Mouse (Mus musculus) adrenal gland, postnatal 10 days (tissue): ENCODE data around the gene Tmem86b. TPM values are rescaled to one million over a fixed set of nuclear protein-coding genes. Genes with fewer than 3 reads are reported as not detected.

Experiments
- DNase-seq: peaks from one replicate; pipeline ENCODE4 v3.0.0; 2021; ENCODE audit warnings: mixed read lengths
- long read RNA-seq, 2 experiments: library from polyadenylated mRNA; stranded (forward); transcript quantifications; one replicate each; pipeline ENCODE4 v2.0.0; 2021
- total RNA-seq, 2 experiments: library from RNA; stranded (reverse); gene quantifications; 2 replicates each; pipeline ENCODE4 v1.2.3; 2021

Gene Tmem86b
- total RNA-seq = 10 to 100 TPM; 12.7 to 14.7 TPM
- long read RNA-seq, experiment 1, transcript Tmem86b-201 (3 exons, 1,222 nt) = major isoform, 7 of 12 reads
- long read RNA-seq, experiment 1, partial matches to known transcripts = 3 of 12 reads
- long read RNA-seq, experiment 1, other reads (novel, unspliced or antisense) = 0 of 12 reads
- long read RNA-seq, experiment 2, partial matches to known transcripts = 0 of 1 reads
- long read RNA-seq, experiment 2, other reads (novel, unspliced or antisense) = 0 of 1 reads

DNA sequence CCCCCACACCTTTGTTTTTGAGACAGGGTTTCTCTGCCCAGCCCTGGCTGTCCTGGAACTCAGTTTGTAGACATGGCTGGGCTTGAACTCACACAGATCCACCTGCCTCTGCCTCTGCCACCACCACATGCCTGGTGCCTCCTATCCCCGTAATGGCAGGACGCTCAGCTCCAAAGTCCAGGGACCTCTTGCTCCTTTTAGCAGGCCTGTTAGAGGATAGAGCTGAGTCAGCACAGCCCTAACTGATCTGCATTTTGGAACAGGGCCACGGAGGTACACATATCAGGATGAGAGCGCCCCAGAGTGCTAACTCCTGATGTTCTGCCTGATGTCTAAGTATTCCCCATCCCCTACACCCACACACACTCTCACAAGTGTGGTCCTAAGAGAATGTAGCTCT lies at the start of gene Tmem86b:
Tmem86b (minus strand) TSS at position 392 of the 400 bp plus-strand sequence.
- DNase-seq = peak; percentile 19

DNA sequence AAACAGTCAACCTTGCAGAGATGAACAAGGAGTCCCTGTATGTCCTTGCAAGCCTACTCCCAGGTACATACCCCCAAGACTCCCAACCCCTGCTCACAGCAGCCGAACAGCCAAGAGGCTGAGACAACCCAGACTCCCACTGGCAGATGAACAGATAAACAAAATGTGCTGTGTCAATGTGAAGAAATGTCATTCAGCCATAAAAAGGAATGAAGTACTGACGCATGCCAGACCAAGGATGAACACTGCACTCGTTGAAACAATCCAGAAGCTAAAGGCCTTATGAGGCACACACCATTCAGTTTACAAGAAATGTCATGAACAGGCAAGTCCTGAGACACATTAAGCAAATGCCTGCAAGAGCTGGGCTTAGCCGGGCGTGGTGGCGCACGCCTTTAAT lies 44.0 kb upstream of the Tmem86b start:
- no peak for DNase-seq

GRCm38 (mm10) chr7:4674114-4674731 lies 43.0 kb upstream of the Tmem86b start:
- no peak for DNase-seq

DNA sequence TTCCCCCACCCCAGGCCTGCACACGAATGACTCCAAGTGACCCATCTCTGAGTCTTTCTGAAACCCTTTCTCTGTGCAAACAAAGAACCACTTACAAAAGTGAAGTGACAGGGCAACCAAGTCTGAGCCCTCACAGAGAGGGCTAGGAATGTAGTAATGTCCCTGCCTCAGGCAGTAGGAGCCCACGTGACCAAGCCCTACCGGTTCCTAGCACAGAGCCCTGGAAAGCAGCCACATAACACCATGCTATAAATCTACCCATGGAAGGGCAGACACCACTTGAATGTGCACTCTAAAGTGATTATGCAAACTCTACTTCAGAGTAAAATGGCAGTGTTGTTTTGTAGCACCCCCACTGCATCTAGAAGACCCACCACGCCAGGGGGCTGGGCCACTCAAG lies 40.7 kb upstream of the Tmem86b start:
- peak; percentile 63 for DNase-seq

GRCm38 (mm10) chr7:4670655-4671255 lies 39.5 kb upstream of the Tmem86b start:
- no peak for DNase-seq

GRCm38 (mm10) chr7:4669156-4669555 lies 37.9 kb upstream of the Tmem86b start:
- no peak for DNase-seq

- DNase-seq = no peak
These were observed 37.3 kb upstream of the Tmem86b start for GRCm38 (mm10) chr7:4668506-4668905.

GRCm38 (mm10) chr7:4666871-4667270 lies 35.6 kb upstream of the Tmem86b start:
- peak; percentile 35 for DNase-seq

- no peak for DNase-seq
These were observed 32.5 kb upstream of the Tmem86b start for GRCm38 (mm10) chr7:4663742-4664141.

DNA sequence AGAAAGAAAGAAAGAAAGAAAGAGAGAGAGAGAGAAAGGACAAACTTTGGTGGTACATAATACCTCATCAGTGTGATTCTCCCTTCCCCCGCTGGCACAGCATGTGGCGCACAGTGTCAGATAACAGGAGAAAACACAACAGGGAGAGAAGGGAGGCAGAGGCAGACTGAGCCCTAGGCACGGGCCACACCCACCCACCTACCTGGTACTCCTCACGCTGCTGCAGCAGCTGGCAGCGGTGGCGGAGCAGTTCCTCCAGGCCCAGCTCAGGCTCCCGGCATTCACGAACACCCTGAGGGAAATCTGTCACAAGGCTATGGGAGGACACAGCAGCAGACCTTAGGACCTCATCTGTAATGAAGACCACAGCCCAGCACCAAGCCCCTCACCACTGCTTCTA lies 32.0 kb upstream of the Tmem86b start:
- no peak for DNase-seq

GRCm38 (mm10) chr7:4659911-4660443 lies 28.8 kb upstream of the Tmem86b start:
- no peak for DNase-seq

DNA sequence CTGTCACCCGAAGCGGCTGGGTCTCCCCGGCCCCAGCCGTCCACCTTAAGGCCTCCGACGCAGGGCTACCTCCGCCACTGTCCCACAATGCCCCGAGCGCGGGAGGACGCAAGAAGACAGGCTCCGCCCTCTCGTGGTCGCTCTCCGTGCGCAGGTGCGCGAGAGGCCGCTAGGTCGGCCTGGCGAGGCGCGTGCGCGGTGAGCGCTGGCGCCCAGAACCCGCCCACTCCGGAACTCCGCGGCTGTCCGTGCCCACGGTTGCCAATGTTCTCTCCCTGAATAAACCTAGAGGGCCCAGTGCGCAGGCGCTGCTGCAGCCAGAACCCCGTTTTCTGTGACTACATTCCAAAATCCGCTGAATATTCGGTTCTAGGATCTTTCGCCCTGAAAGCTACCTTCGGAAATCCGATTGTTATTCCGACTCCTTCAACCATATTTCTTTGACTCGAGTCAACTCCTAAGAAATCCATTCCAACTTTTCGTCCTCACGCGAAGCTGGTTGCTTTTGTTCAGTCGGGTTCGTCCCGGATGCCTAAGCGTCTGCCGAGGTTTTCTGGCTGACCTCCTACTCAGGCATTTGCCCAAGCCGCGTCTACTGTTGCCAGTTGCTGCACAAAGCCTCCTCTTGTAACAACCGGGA lies 27.8 kb upstream of the Tmem86b start, which contains the start of gene Ppp6r1:
Ppp6r1 (minus strand) TSS at position 108 of the 640 bp plus-strand sequence.
- peak; percentile 97 for DNase-seq

DNA sequence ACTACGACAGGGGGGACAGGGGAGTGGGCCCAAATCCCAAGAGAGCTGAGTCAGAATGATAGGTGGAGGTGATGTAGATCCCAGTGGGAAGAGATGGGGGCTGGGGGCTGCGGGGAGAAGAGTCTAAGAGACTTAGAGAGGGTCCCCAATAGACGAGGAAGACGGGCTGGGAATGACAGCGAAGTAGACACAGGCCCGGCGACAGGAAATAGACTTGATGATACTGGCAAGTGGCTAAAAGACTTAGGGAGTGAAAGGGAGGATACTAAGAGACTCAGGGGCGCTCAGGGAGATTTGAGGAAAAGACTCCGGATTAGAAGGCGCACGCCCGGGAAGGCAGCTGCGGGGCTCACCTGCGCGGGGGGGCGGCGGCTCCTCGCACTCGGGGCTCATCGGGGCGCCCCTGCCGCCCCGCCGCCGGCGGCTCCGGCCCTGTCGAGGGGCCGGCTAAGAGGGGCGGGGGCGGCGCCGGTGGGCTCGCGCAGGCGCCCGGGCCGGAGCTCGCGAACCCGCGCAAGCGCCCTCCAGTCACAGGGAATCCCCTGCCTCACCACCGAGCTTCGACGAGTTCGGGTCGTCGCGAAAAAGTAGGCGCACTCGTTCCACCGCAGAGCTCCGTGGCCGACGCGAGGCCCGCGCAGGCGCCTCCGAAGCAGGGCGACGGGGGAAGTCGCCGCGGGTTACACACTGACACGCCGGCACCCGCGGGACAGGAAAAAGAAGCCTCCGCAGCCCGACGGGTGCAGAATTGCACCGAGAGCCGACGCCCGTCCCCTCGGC lies 27.1 kb upstream of the Tmem86b start:
- no peak for DNase-seq

DNA sequence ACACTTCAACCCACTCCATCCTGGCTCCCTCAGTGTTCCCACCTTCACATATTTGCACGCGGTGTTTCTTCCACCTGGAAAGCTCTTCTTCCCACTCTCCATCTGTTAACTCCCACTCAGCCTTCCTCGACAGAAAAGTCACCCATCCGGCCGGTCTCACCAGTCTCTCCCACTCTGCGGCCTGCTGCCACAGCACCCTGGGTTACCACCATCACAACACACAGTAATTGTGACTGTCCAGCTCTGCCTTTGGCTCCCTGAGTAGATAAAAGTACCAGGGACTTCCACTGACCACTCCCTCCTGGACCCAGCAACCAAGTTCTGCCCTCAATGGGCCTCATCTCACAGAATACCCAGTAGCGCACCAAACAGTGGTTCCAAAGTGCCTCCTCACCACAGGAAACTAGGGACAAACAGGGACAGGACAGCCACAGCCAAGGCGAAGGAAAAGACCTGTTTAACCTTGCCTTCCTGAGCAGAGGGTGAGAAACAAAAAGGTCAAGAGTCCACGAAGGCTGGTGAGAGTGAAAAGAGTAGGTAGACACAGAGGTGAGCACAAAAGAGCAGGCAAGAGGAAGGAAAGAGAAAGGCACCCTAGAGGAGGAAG lies 26.4 kb upstream of the Tmem86b start:
- peak; percentile 27 for DNase-seq

DNA sequence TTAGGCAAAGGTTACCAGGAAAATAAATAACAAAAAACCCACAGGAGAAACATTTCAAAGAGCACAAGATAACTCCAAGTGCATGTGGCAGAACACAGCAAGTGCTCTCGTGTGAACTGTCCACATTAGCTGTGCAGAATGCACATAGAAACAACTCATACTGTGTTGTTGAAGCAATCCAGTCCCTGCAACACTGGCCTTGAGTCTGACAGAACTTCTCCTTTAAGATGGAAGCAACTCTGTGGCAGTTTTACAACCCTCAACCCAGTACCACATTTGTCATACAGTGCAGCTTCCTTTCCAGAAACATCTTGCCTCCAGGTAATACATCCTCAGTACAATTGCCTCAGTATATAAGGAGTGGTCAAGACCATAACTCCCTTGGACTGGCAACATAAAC lies 25.6 kb upstream of the Tmem86b start:
- DNase-seq = no peak

DNA sequence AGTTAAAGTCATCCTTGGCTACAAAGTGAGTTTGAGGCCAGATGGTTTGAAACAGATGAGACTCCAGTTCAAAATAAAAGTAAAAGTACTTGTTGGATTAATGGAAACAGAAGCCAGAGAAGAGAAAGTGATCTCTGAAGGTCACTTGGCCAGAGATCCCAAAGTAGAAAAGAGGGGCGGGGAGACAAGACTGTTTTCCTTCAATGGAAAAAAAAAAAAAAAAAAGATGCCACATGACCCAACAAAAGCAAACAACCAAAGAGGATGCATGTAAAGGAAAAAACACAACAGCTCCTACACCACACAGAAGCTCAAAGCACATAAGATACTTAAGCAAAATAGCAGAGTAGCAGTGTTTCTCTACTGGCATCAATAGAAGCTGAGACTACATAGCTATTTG lies 24.7 kb upstream of the Tmem86b start:
- no peak for DNase-seq

DNA sequence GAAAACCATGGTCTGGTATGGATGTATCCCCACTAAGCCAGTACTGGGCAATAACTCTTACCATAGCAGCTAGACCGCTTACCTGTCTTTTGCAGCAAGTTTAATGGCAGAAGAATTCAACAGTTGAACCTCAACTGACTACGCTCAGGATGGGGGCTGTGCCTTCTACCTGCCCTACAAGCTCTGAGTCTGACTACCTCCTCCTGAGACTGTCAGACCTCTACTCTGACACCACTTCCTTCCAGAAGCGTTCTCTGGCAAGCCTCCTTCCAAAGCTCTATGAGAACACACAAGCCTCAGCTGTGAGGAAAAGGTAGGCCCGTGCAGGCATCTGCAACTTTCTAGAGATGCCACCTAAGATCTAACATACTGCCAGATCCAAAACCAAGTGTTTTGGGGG lies 24.2 kb upstream of the Tmem86b start:
- DNase-seq = no peak

- DNase-seq = no peak
These were observed 23.0 kb upstream of the Tmem86b start for GRCm38 (mm10) chr7:4654221-4654620.

- DNase-seq = no peak
These were observed 22.6 kb upstream of the Tmem86b start for GRCm38 (mm10) chr7:4653780-4654179.

GRCm38 (mm10) chr7:4653351-4653750 lies 22.1 kb upstream of the Tmem86b start:
- DNase-seq = no peak

DNA sequence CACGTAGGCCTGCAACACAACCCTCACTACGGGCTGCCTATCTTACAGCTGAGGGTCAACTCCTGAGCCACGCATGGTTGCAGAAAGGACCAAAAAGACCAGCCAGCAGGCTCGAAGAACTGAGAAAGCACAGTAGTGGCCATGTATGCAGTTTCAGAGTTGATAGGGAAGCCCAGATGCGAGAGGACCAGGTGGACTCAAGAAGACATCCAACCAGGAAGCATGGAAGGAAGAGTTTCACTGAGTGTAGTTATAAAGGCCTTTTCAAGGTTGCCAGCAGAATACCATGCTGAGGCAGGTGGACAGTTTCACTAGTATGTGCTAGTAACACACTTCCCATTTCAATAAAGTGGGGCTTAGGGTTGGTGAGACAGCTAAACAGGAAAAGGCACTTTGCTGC lies 21.5 kb upstream of the Tmem86b start:
- DNase-seq = no peak

DNA sequence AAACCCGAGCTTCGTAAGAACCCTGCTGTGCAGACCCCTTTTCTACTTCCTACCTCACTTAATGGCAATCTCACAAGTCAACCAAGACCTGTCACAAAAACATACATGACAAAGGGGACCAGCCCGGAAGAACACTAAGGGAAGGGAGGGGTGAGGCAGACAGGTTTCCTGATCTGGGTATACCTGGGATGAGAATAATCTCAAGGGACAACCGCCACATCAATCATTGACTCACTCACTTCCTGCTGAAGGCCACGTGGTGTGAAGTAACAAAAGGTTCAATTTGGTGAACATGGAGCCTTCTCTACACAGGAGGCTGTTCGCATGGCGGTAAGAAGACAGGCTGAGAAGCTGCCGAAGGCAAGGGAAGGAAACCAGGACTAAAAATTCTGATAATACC lies 20.4 kb upstream of the Tmem86b start:
- DNase-seq = no peak
